Mouse (Mus musculus) right cerebral cortex, adult 18-20 months (tissue): ENCODE measurements around the gene Syt17.
A peak's percentile ranks its signal among the peaks of the same experiment; 100 is the strongest.
"Not testable (repeated sequence)": the region's sequence is repeated elsewhere in the genome, so short reads cannot be mapped to it uniquely, and the experiment has no call there.

ENCODE experiments used
- DNase-seq: peaks from one replicate; pipeline ENCODE4 v3.0.0; 2022; ENCODE audit warnings: mixed read lengths

The Syt17 gene

GRCm38 (mm10) chr7:118376590-118376989, 71.4 kb downstream of the Syt17 start:
- no peak for DNase-seq

- DNase-seq = peak; percentile 46
Measured at GRCm38 (mm10) chr7:118375341-118375740, 72.7 kb downstream of the Syt17 start.

GRCm38 (mm10) chr7:118371361-118371760, 76.7 kb downstream of the Syt17 start:
- peak; percentile 64 for DNase-seq

- no peak for DNase-seq
Measured at GRCm38 (mm10) chr7:118369705-118370104, 78.3 kb downstream of the Syt17 start.

- DNase-seq = no peak
Measured at GRCm38 (mm10) chr7:118365902-118366301, 82.1 kb downstream of the Syt17 start.

GRCm38 (mm10) chr7:118365251-118365650, 82.8 kb downstream of the Syt17 start:
- no peak for DNase-seq

GRCm38 (mm10) chr7:118364353-118365007, 83.5 kb downstream of the Syt17 start:
- peak; percentile 92 for DNase-seq

- no peak for DNase-seq
Measured at GRCm38 (mm10) chr7:118363587-118364233, 84.3 kb downstream of the Syt17 start.

- peak; percentile 21 for DNase-seq
Measured at GRCm38 (mm10) chr7:118362931-118363330, 85.1 kb downstream of the Syt17 start.

GRCm38 (mm10) chr7:118362258-118362657, 85.8 kb downstream of the Syt17 start:
- no peak for DNase-seq

- DNase-seq = no peak
Measured at GRCm38 (mm10) chr7:118358977-118359376, 89.0 kb downstream of the Syt17 start.

GRCm38 (mm10) chr7:118356410-118357005, 91.5 kb downstream of the Syt17 start:
- DNase-seq = not testable (repeated sequence)

- no peak for DNase-seq
Measured at GRCm38 (mm10) chr7:118350840-118351239, 97.2 kb downstream of the Syt17 start.

GRCm38 (mm10) chr7:118346943-118347342, 101.1 kb downstream of the Syt17 start:
- peak; percentile 20 for DNase-seq

- no peak for DNase-seq
Measured at GRCm38 (mm10) chr7:118346432-118346831, 101.6 kb downstream of the Syt17 start.

- DNase-seq = no peak
Measured at GRCm38 (mm10) chr7:118345396-118345795, 102.6 kb downstream of the Syt17 start.

GRCm38 (mm10) chr7:118344701-118345100, 103.3 kb downstream of the Syt17 start:
- DNase-seq = no peak
